Mouse (Mus musculus) limb, embryonic 11.5 days (tissue): ENCODE results near the gene Fcgr3. TPM values are rescaled to one million over a fixed set of nuclear protein-coding genes. Genes with fewer than 3 reads are reported as not detected.

Experiments
- ATAC-seq: fragments of 200-750 bp; cut with Nextera tagmentation; 2 replicates; pipeline ENCODE4 v1.8.0; 2017; ENCODE audit warnings: low read depth; ENCODE audit not compliant: insufficient number of reproducible peaks, low FRiP score, low TSS enrichment
- DNase-seq: peaks from one replicate; pipeline ENCODE4 v3.0.0-alpha.2; 2015; ENCODE audit warnings: low spot score
- H3K27ac ChIP-seq: fragments of 300-500 bp; sonication (generic); replicated peaks from 2 replicates; pipeline ENCODE4 v1.5.1; 2014; ENCODE audit warnings: low read depth, mild to moderate bottlenecking, low read length
- H3K27me3 ChIP-seq: fragments of 300-500 bp; sonication (generic); 2 replicates; pipeline ENCODE4 v1.6.1; 2014; ENCODE audit warnings: mild to moderate bottlenecking, low read length, mixed read lengths; ENCODE audit not compliant: control insufficient read depth, insufficient read depth
- H3K36me3 ChIP-seq: fragments of 300-500 bp; sonication (generic); 2 replicates; pipeline ENCODE4 v1.6.1; 2014; ENCODE audit warnings: mild to moderate bottlenecking, low read length, moderate library complexity, mixed read lengths; ENCODE audit not compliant: control insufficient read depth, insufficient read depth
- H3K4me1 ChIP-seq: fragments of 300-500 bp; sonication (generic); 2 replicates; pipeline ENCODE4 v1.6.1; 2014; ENCODE audit warnings: low read length, mixed read lengths; ENCODE audit not compliant: control insufficient read depth, insufficient read depth
- H3K4me2 ChIP-seq: fragments of 300-500 bp; sonication (generic); 2 replicates; pipeline ENCODE4 v1.6.1; 2014; ENCODE audit warnings: low read depth, mild to moderate bottlenecking, moderate library complexity; ENCODE audit not compliant: severe bottlenecking
- H3K4me3 ChIP-seq: fragments of 300-500 bp; sonication (generic); 2 replicates; pipeline ENCODE4 v1.5.1; 2014; ENCODE audit warnings: low read depth, low read length
- H3K9ac ChIP-seq: fragments of 300-500 bp; sonication (generic); 2 replicates; pipeline ENCODE4 v1.6.1; 2014; ENCODE audit warnings: mild to moderate bottlenecking, low read length
- H3K9me3 ChIP-seq: fragments of 300-500 bp; sonication (generic); 2 replicates; pipeline ENCODE4 v1.6.1; 2016; ENCODE audit warnings: low read length; ENCODE audit not compliant: control insufficient read depth
- WGBS: fragments of 180-500 bp; shearing (Covaris S2); extraction: QIAGEN DNeasy Blood & Tissue Kit; methylation state at CpG from one replicate; pipeline ENCODE4 v1.1.7; 2014; 5-methylcytosine and 5-hydroxymethylcytosine counted together
- polyA plus RNA-seq: library from polyadenylated mRNA; unstranded; fragments of >200 nt; fragmentation: Nextera tagmentation; extraction: Ambion mirVana; gene quantifications from 2 replicates; pipeline ENCODE4 v1.2.1, GENCODE M21; 2014

Fcgr3 gene
- polyA plus RNA-seq, 1 experiment from 2014 or later, result 4.7 TPM

DNA sequence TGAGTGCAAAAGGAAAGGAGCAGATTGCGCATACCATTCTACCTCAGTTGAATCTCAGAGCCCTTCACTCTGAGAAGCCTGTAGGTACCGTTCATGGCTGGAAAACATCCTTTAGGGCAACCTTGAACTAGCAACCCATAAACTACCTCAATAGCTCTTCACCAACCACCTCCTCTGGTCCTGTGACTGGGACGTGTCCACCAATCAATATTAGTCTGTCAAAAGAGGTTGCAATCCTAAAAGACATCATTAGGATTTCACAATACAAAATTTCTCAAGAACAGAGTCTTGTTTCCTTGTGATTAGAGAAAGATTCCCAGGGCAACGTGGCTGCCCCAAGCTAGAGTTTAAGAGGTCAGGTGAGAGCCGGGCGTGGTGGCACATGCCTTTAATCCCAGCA is 11.4 kb downstream of the Fcgr3 start:
- Histone ChIP-seq H3K4me1 (no peaks in the 10 kb centered on the region), H3K4me3 (no peak overlapping the region), H3K9ac (no peak overlapping the region), H3K27ac (no peak overlapping the region), H3K9me3 (no peaks in the 10 kb centered on the region), H3K27me3 (no peaks in the 10 kb centered on the region), H3K36me3 (no peaks in the 10 kb centered on the region), H3K4me2 (no peak overlapping the region)
- DNase-seq (no peak), ATAC-seq (no peak)
- 83% methylated on average over 6 of the region's 6 CpGs for WGBS

DNA sequence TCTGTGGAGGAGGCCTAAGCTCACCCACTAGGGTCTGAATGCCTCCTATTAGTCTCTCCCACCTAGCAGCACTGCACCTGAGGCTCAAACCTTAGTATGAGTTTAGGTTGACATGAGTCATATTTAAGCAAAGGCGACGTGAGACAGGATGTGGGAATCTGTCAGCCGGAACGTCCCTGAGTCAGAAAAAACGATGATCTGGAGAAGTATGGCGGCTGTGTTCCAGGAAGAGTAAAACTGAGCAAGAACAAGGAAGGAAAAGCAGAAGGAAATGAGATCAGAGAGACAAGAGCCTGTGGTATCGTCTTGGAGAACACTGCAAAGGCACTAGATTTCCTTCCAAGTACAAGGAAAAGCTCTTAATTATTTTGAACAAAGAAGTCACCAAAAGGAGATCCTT is 14.0 kb downstream of the Fcgr3 start:
- no peak for ATAC-seq
- 89% methylated on average over 7 of the region's 7 CpGs for WGBS
- no peaks in the 10 kb centered on the region for H3K36me3 ChIP-seq
- H3K27ac ChIP-seq, result no peak overlapping the region
- no peaks in the 10 kb centered on the region for H3K4me1 ChIP-seq
- H3K27me3 ChIP-seq, result no peaks in the 10 kb centered on the region
- no peak overlapping the region for H3K4me3 ChIP-seq
- H3K9ac ChIP-seq, result no peak overlapping the region
- H3K4me2 ChIP-seq, result no peak overlapping the region
- no peaks in the 10 kb centered on the region for H3K9me3 ChIP-seq
- no peak for DNase-seq

DNA sequence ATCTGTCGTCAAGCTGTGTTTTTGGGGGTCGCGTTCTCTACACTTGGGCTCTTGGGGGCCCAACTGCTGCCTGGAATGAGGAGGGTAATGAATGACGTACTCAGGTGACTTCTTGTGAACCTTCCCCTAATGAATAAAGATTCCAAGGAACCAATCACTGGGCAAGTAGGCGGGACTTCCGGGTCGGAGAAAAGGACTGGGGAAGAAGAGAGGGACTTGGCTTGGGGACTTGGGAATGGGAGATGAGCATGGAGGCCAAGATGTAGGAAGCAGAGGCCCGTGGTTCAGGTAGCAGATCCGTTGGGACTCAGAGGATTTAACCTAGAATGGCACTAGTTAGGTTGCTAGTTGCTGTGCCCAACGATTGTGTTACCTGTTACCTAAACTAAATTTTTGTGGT is 15.5 kb downstream of the Fcgr3 start:
- Histone ChIP-seq H3K27me3 (no peaks in the 10 kb centered on the region), H3K36me3 (no peaks in the 10 kb centered on the region), H3K4me1 (no peaks in the 10 kb centered on the region), H3K27ac (no peak overlapping the region), H3K9me3 (no peaks in the 10 kb centered on the region), H3K9ac (no peak overlapping the region), H3K4me2 (no peak overlapping the region), H3K4me3 (no peak overlapping the region)
- DNase-seq (no peak), ATAC-seq (no peak)
- 48% methylated on average over 10 of the region's 10 CpGs for WGBS

DNA sequence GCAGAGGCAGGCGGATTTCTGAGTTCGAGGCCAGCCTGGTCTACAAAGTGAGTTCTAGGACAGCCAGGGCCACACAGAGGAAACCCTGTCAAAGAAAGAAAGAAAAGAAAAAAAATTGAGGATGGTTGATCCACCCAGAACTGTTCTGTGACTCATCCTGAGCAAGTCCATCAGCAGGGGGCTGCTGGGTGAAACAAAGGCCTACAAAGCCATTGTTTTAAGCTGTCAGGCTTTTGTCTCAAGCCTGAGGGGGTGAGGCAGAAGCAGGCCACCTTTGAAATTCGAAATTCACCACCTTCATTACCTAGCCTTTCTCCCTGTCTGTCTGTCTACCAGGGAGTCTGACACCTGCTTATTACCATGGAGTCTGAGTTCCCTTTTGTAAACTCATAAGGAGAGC is 18.2 kb downstream of the Fcgr3 start:
- Histone ChIP-seq H3K27ac (no peak overlapping the region), H3K27me3 (no peaks in the 10 kb centered on the region), H3K4me3 (no peak overlapping the region), H3K9ac (no peak overlapping the region), H3K36me3 (no peaks in the 10 kb centered on the region), H3K4me1 (no peaks in the 10 kb centered on the region), H3K4me2 (no peak overlapping the region), H3K9me3 (no peaks in the 10 kb centered on the region)
- 82% methylated on average over 3 of the region's 3 CpGs for WGBS
- no peak for DNase-seq
- no peak for ATAC-seq

DNA sequence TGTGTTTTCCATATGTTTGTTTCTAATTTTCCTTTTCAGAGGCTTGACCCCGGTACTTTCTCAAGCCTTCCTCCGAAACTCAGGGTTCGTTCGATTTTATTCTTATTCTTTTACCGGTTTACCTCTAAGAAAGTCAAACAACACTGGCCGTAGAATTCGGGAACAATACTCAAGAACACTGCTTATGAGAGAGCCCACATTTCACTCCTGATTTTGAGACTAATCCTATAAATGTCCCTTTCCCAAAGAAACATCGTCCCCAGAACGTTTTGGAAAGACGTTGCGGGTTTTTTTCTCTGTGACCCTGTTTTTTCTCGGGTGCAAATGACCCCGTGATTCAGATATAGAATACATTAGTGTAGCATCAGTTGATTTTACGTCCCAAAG is 19.7 kb downstream of the Fcgr3 start:
- Histone ChIP-seq H3K27me3 (no peaks in the 10 kb centered on the region), H3K9me3 (no peaks in the 10 kb centered on the region), H3K4me1 (no peaks in the 10 kb centered on the region), H3K4me3 (peak overlapping the region; percentile 57), H3K4me2 (peak overlapping the region; percentile 41), H3K27ac (no peak overlapping the region), H3K36me3 (no peaks in the 10 kb centered on the region), H3K9ac (0 out of 2 replicates have a peak overlapping the region, but pooled peaks have one; percentile 22)
- ATAC-seq (no peak), DNase-seq (no peak)
- WGBS, result 8% methylated on average over 14 of the region's 14 CpGs

DNA sequence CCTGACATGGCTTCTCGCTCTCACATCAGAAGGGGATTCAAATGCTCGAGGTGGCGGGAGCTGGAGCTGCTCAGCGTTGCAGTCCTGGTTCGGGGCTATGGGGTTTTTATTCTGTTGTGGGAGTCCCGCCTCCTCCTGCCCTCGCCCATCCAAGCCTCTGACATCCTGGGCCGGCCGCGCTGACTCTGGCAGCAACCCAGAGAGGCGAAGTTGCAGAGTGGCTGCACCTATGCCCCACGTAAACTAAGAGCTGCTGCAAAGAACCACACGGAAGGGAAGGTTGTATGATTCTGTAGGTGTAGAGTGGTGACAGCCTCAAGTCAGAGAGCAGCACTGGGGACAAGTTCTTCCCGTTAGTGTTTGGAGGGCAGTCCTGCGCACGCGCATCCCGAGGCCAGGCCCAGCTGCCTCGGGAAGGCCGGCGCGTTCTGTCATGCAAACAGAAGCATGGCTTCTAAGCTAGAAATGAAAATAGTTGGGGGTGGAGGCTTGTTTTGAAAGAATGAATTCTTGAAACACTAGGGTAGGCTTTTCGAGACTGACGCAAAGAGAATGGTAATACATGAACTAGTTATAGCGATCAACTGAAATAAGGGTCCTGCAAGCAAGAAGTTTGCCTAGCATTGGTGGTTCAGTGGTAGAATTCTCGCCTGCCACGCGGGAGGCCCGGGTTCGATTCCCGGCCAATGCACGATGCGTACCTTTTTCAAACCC is 20.2 kb downstream of the Fcgr3 start:
- ATAC-seq (peak; percentile 91), DNase-seq (peak; percentile 95)
- Histone ChIP-seq H3K27me3 (no peaks in the 10 kb centered on the region), H3K9me3 (no peaks in the 10 kb centered on the region), H3K4me2 (peak overlapping the region; percentile 43), H3K36me3 (no peaks in the 10 kb centered on the region), H3K9ac (peak overlapping the region; percentile 38; the same call in 1 of the 2 replicates), H3K27ac (0 out of 2 replicates have a peak overlapping the region, but pooled peaks have one; percentile 23), H3K4me3 (peak overlapping the region; percentile 57), H3K4me1 (no peaks in the 10 kb centered on the region)
- WGBS, result under 1% methylated on average over 33 of the region's 33 CpGs

DNA sequence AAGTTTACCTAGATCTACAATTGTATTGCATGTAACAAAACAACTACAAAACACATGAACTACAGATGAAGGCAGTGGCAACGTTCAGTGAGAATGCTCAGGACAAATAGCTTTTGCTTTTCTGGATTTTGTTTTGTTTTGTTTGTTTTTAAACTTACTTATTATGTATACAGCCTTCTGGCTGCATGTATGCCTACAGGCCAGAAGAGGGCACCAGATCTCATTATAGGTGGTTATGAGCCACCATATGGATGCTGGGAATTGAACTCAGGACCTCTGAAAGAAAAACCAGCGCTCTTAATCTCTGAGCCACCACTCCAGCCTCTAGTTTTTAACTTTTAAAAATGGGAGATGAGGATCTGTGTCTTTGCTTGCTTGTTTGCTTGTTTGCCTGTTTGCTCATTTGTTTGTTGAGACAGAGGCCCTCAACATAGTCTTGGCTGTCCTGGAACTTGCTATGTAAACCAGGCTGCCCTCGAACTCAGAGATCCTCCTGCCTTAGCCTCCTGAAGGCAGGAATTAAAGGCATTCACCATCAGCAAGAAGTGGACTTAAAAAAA is 21.1 kb downstream of the Fcgr3 start:
- H3K4me1 ChIP-seq, result no peaks in the 10 kb centered on the region
- H3K9ac ChIP-seq, result no peak overlapping the region
- H3K27me3 ChIP-seq, result no peaks in the 10 kb centered on the region
- H3K4me2 ChIP-seq, result peak overlapping the region; percentile 43; the same call in 1 of the 2 replicates
- no peaks in the 10 kb centered on the region for H3K9me3 ChIP-seq
- H3K27ac ChIP-seq, result no peak overlapping the region
- H3K4me3 ChIP-seq, result peak overlapping the region; percentile 57; the same call in 1 of the 2 replicates
- H3K36me3 ChIP-seq, result no peaks in the 10 kb centered on the region
- DNase-seq, result no peak
- 68% methylated on average over 3 of the region's 3 CpGs for WGBS
- ATAC-seq, result no peak

DNA sequence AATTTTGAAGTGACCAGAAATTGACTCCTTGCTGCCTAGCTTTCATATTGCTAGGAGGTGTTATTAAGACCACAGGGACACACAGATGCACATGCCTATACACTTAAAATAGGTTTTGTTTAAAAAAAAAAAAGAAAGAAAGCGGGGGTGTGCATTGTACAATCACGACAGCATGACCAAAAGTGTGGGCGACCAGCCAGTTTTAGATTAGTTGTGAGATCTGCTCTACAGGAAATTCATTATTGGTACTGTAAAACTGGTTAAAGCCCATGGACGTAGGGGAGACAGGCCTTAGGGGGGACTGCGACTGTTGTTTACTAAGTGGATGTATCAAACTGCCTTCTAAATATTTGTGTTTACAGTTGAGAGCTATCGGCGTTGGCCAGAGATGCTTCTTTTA is 24.9 kb downstream of the Fcgr3 start:
- 89% methylated on average over 7 of the region's 7 CpGs for WGBS
- Histone ChIP-seq H3K36me3 (no peaks in the 10 kb centered on the region), H3K4me3 (no peak overlapping the region), H3K4me2 (no peak overlapping the region), H3K4me1 (peaks cover 2% of the 10 kb centered on the region; the same call in 1 of the 2 replicates), H3K27ac (no peak overlapping the region), H3K9ac (no peak overlapping the region), H3K27me3 (0 out of 2 replicates have a peak, but pooled peaks cover 4% of the 10 kb centered on the region), H3K9me3 (no peaks in the 10 kb centered on the region)
- ATAC-seq, result no peak
- no peak for DNase-seq
